Comparison of ENCODE assay signal across 8 mouse cellular contexts in the genomic region with DNA sequence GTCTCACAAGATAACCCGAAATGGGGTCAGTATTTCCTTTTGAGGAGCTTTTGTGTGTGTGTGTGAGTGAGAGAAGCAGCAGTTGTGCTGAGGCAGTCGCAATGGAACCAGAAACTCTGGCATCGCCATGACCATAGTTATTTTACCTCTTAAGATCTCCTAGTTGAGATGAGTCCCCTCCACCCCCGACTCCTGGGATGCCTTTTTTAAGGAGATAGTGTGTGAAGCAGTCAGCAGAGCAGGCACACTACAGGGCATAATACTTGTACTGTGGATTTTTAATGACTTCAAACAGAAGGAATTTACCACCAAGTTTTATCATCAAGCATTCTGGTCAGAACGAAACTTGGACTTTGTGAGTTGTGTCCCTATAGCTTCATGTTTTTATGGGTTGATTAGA. TPM values are rescaled to one million over a fixed set of nuclear protein-coding genes. Genes with fewer than 3 reads are reported as not detected.
DNase-seq lines count a peak whose midpoint lies in the region; ATAC-seq and TF ChIP-seq lines count a peak whose summit lies in the region.

No protein-coding gene starts in this region.

- TF ChIP-seq CTCF in forebrain, postnatal 0 days (IDR thresholded peaks at IDR 0.05; ENCODE audit: low read depth): no peak

- no peak overlapping the region for H3K27ac ChIP-seq in forebrain, postnatal 0 days (ENCODE audit: low read depth, low read length)
- no peak overlapping the region for H3K27ac ChIP-seq in midbrain, embryonic 11.5 days (ENCODE audit: low read depth, low read length)

- 0 out of 2 replicates have a peak, but pooled peaks cover under 1% of the 10 kb centered on the region for H3K36me3 ChIP-seq in forebrain, postnatal 0 days (ENCODE audit: insufficient read depth)
- H3K36me3 ChIP-seq in midbrain, embryonic 11.5 days (ENCODE audit: control insufficient read depth, insufficient read depth, low read length): no peaks in the 10 kb centered on the region

- no peaks in the 10 kb centered on the region for H3K9me3 ChIP-seq in forebrain, postnatal 0 days (ENCODE audit: low read length)
- no peaks in the 10 kb centered on the region for H3K9me3 ChIP-seq in midbrain, embryonic 11.5 days (ENCODE audit: control insufficient read depth, low read length)

- H3K4me1 ChIP-seq in forebrain, postnatal 0 days (ENCODE audit: insufficient read depth): peaks cover 25% of the 10 kb centered on the region
- peaks cover 17% of the 10 kb centered on the region for H3K4me1 ChIP-seq in midbrain, embryonic 11.5 days (ENCODE audit: control insufficient read depth, insufficient read depth, low read length)

- 11% methylated on average over 5 of the region's 5 CpGs for WGBS in forebrain, postnatal 0 days
- 30% methylated on average over 5 of the region's 5 CpGs for WGBS in midbrain, embryonic 11.5 days

- peak overlapping the region; percentile 97 for H3K4me3 ChIP-seq in forebrain, postnatal 0 days (ENCODE audit: low read depth, low read length)
- H3K4me3 ChIP-seq in midbrain, embryonic 11.5 days (ENCODE audit: low read depth, low read length): peak overlapping the region; percentile 93

- DNase-seq in kidney, postnatal 14 days: peak; percentile 9
- DNase-seq in kidney, adult 8-10 months: no peak
- peak; percentile 20 for DNase-seq in NIH3T3 (ENCODE audit: low read depth)
- peak; percentile 17 for DNase-seq in forebrain, postnatal 0 days
- DNase-seq in midbrain, embryonic 11.5 days (ENCODE audit: low spot score, missing footprints): peak; percentile 86
- DNase-seq in spleen, adult 12 weeks (ENCODE audit: low spot score): no peak
- DNase-seq in gastrocnemius, adult 8-10 months (ENCODE audit: low spot score in 2 of 2): no peak
- no peak for DNase-seq in adrenal gland, postnatal 25 days

- H3K4me2 ChIP-seq in forebrain, postnatal 0 days (ENCODE audit: low read depth): peak overlapping the region; percentile 68
- peak overlapping the region; percentile 70 for H3K4me2 ChIP-seq in midbrain, embryonic 11.5 days

- no peak for ATAC-seq in forebrain, postnatal 0 days
- ATAC-seq in midbrain, embryonic 11.5 days (ENCODE audit: low FRiP score): no peak

- H3K27me3 ChIP-seq in forebrain, postnatal 0 days (ENCODE audit: insufficient read depth, low read length): no peaks in the 10 kb centered on the region
- no peaks in the 10 kb centered on the region for H3K27me3 ChIP-seq in midbrain, embryonic 11.5 days (ENCODE audit: control insufficient read depth, insufficient read depth, low read length)

- H3K9ac ChIP-seq in forebrain, postnatal 0 days: peak overlapping the region; percentile 92
- H3K9ac ChIP-seq in midbrain, embryonic 11.5 days (ENCODE audit: low read length): peak overlapping the region; percentile 95

RNA-seq across cellular contexts. Expression of gene March7, which starts 1.1 kb away (rescaled TPM):
- 126 and 143 TPM in 2 replicates for total RNA-seq in forebrain, postnatal 0 days (2014; rRNA removed)
- polyA plus RNA-seq in forebrain, postnatal 0 days (2015; fragmentation: Nextera tagmentation; extraction: Ambion mirVana): 71.7 and 87.5 TPM in 2 replicates
- 76.2 and 82.8 TPM in 2 replicates for polyA plus RNA-seq in midbrain, embryonic 11.5 days (2014; fragmentation: Nextera tagmentation; extraction: Ambion mirVana)
- 10 to 100 TPM; 24.5 to 38.2 (median 30.4) TPM for total RNA-seq in gastrocnemius, adult 8-10 months (2022)
- 49.8 and 55.5 TPM in 2 replicates for total RNA-seq in adrenal gland, postnatal 25 days (2021)

RNA-seq across cellular contexts. Expression of gene Baz2b, which starts 1.2 kb away (rescaled TPM):
- 52.2 and 71.7 TPM in 2 replicates for total RNA-seq in forebrain, postnatal 0 days (2014; rRNA removed)
- polyA plus RNA-seq in forebrain, postnatal 0 days (2015; fragmentation: Nextera tagmentation; extraction: Ambion mirVana): 22.2 and 40.6 TPM in 2 replicates
- 74.7 and 81.8 TPM in 2 replicates for polyA plus RNA-seq in midbrain, embryonic 11.5 days (2014; fragmentation: Nextera tagmentation; extraction: Ambion mirVana)
- total RNA-seq in gastrocnemius, adult 8-10 months (2022): 10 to 100 TPM; 26.3 to 36.8 (median 31.6) TPM
- total RNA-seq in adrenal gland, postnatal 25 days (2021): 98.4 and 110 TPM in 2 replicates

Comparison
In these comparisons a context has a peak if more than half of its experiments do, and no peak if none do; other contexts are left out.
1. DNase-seq: peak in kidney, postnatal 14 days (single experiment), NIH3T3 (single experiment), forebrain, postnatal 0 days (single experiment) and midbrain, embryonic 11.5 days (single experiment); none in kidney, adult 8-10 months (0 of 2), spleen, adult 12 weeks (single experiment), gastrocnemius, adult 8-10 months (0 of 2) and adrenal gland, postnatal 25 days (single experiment).